Mouse (Mus musculus): ENCODE results near the gene Sbk1.
A peak's percentile ranks its signal among the peaks of the same experiment; 100 is the strongest.
"Not testable (repeated sequence)": the region's sequence is repeated elsewhere in the genome, so short reads cannot be mapped to it uniquely, and the experiment has no call there.

The Sbk1 gene

DNA sequence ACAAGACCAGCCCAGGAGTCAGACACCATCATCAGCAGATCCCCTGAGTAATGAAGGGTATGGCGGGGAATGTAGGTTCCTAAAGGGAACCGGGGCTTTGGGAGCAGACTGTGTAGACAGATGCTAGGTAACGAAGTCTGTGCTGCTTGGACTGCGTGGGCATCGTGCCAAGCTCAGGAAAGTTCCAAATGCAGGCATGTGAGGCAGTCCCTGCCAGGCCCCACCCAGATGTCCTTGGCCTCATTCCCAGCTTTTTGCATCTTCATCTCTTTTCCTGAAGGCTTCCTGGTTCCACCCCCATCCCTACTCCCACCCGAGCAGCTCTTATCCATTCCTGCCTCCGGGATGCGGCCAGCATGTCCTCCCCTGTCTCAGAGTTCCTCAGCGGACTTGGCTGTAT is 6.5 kb upstream of the Sbk1 start:
- peak; percentile 28 for DNase-seq (ENCODE audit: low spot score)

DNA sequence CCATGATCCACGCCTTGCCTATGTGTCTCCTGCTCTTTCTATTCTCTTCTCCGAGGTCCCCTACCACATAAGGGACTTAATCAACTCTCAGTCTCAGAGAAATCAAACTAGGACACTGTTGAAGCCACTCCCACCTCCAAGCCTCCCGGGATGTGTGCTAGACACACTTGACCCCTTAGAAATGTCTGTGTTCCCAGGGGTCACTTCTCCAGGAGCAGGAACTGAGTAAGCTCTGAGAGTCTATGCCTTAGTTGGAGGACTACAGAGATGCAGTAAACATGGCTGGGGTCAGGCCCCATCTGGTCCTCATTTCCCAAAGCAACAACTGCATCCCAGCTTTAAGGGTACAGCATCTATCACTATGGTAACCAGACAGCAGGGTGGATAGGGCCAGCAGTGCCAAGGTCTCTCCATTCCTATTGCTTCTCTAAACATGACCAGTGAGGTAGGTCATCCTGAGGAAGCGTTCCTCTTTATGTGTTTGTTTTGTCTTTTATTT is 6.0 kb upstream of the Sbk1 start:
- no peak for DNase-seq (ENCODE audit: low spot score)

DNA sequence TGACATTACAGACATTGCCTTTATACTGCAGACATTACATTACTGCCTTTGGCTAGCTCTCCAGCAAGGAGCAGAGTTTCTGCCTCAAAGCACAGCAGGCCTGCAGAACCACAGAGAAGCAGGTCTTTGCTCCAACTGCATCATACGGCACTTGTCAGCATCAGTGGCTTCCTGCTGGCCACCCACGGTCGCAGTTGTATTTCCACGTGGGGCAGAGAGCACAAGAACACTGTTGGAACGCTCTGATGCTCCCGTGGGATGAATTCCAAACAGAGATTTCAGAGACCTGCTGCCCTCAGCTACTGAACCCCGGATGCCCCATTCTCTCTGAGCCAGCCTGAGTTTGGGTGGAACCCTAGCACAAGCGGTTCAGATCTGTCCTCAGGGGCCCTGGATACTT is 4.8 kb upstream of the Sbk1 start:
- DNase-seq (ENCODE audit: low spot score), result no peak

DNA sequence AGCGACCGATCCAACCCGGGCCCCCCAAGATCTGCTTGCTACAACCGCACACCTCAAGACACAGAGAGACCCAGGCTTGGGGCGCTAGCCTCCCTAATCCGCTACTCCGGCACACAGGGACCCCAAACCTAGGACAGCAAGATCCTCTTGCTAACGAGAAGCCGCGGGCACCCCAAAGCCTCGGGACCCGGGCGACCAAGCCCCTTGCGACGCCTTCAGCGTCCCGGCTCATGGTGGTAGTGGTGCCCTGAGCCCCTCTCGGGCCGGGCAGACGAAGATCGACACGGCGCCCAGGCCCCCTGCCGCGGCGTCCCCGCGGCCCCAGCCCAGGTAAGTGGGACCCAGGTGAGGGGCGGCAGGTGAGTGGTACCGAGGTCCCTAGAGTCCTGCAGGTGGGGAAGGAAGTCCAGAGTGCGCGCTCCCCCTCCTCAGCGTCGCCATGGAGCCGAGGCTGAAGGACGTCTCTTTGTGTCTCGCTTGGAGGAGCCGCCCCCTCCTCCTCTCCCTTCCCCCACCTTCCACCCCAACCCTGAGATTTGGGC is 422 bp downstream of the Sbk1 start:
- DNase-seq (ENCODE audit: low spot score), result no peak

DNA sequence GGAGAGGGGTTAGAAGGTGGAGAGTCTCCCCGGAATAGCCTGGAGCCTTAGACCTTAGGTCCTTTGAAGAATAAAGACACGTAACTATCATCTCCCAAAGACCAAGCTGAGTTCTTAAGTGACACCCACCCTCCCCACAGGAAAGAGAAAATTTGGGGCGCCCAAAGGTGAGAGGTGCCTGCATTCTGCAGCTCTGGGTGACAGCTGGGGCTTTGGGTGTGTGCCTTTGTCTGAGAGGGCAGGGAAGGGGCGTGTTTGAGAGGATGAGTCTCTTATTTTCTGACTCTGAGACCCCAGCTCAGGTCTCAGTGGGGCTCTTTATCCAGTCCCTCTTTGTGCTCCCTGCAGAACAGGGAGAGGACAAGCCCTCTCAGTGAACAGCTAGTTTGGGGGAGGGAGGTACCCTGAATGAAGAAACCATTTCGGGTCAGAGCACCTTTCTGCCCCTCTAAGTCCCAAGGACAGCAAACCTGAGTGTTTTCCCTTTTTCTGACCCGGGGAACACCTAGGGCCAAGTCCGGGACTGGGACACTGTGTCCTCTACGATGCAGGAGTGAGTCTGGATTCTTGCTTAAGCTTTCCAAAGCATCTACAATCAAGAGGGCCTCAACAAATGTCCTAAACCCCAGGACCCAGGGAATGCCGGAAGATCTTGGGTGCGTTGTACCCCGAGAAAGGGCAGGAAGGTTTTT is 1.1 kb downstream of the Sbk1 start:
- DNase-seq (ENCODE audit: low spot score), result no peak

DNA sequence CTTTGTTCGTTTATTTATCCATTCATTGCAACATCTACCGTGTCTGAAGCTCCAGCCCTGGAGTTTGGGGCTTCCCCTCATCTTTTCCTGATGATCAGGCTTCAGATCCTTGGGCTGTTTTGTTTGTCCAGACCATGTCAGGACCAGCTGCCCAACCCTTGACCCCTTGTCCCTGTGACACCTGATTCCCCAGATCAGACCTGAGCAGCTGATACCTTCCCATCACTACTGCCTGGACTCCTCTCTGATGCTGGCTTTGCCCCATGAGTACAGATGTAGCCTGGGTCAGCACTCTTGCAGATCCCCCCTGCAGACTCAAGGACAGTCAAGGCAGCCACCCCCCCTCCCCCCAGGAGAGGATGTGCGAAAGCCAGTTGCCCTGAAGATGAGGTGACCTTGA is 1.7 kb downstream of the Sbk1 start:
- DNase-seq (ENCODE audit: low spot score), result no peak

DNA sequence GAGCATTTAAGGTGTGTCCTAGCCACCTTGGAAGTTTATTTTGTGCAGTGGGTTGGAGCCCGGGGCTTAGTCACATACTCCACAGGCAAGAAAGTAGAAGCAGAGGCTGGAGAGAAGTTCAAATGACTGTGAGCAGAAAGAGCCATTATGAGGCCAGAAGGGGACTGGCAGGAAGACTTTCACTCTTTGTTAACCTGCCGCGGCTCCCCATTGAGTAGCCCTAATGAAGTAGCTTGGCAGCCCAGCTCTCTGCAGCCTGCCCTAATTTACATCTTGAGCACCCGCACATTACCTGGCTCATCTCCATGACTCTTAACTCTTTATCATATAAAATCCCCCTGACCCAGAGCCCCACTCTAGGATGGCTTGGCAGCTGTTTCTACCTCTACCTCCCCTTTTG is 2.2 kb downstream of the Sbk1 start:
- no peak for DNase-seq (ENCODE audit: low spot score)

DNA sequence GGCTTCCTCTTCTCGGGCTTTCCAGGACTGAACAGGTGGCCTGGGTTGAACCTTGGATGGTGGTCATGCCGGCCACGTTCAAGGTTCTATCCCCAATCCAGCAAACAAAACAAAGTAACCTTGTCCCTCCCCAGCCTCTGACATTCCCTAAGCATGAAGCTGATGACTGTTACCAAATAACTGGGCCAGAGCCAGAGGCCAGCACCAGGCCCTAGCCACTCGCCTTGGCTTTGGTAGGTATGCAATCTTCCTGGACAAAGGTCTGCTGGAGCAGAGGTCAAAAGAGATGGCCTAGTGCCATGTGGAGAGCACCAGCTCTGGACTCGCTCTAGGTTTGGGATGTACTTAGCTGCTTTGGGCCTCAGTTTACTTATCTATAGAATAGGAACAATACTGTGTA is 3.3 kb downstream of the Sbk1 start:
- no peak for DNase-seq (ENCODE audit: low spot score)

DNA sequence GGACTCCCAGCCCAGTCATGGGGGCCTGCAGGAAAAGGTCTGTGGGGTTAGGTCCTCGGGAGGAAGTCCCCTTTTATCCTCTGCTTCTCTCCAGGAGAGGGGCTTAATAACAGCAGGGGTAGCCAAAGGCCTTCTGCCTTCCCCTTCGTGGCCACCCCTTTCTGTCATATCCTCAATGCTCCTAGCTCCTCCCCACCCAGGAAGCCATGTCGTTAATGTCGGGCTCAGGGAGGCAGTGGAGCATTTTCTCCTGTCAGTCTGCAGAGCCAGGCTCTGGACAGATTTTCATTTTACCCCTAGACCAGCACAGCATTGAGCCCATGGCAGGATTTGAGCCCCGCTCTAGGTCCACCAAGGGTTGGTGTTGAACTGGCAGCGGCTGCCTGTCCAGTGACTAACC is 3.9 kb downstream of the Sbk1 start:
- DNase-seq (ENCODE audit: low spot score), result no peak

DNA sequence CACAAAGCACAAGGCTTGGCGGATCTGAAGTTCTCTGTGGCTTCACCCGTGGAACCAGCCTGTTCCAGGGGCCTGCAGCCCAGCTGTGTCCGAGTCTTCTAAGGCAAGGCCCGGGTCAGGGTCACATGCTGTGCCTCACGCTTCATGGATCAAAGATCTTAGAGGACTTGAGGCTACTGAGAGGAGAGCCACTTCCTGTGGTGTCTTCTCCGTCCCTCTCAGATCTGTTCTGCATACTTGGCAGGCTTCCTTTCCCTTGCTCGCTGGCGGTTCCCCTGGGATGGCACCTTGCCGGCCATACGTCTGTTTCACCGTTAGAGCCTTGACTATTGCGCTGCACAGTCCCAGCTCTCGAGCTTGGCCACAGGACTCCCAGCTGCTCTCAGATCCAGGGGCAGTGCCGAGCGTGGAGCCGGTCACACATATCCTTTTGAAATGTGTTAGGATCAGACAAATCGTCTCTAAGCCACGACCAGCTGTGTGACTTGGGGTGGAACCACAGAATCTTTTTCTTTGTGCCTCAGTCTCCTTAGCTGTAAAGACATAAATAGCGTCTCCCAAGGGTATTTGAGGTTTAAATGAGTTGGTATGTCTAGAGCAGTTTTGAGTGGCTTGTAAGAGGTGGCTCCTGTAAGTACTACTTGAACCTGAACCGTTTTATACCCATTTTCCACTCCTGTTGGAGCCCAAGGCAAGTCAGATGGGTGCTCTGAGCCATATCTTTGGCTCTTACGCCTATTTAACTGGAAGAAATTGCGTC is 5.3 kb downstream of the Sbk1 start:
- no peak for DNase-seq (ENCODE audit: low spot score)

DNA sequence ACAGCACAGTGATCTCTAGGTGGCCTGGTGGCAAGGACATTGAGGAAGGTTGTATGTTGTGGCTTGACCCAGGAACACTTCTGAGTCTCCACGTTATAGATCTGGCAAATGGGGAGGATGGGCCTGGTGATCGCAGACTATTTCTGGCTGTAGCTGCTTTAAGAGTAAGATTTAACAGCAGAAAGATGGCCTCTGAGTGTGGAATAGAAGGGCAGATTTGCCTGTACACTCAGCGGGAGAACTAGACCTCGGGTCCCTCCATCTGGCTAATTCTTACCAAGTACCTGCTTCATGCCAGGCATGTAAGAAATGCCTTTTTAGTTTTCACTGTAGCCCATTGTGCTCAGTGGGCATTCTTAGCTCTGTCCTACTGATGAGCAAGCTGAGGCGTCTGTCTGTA is 6.4 kb downstream of the Sbk1 start:
- DNase-seq (ENCODE audit: low spot score), result no peak

DNA sequence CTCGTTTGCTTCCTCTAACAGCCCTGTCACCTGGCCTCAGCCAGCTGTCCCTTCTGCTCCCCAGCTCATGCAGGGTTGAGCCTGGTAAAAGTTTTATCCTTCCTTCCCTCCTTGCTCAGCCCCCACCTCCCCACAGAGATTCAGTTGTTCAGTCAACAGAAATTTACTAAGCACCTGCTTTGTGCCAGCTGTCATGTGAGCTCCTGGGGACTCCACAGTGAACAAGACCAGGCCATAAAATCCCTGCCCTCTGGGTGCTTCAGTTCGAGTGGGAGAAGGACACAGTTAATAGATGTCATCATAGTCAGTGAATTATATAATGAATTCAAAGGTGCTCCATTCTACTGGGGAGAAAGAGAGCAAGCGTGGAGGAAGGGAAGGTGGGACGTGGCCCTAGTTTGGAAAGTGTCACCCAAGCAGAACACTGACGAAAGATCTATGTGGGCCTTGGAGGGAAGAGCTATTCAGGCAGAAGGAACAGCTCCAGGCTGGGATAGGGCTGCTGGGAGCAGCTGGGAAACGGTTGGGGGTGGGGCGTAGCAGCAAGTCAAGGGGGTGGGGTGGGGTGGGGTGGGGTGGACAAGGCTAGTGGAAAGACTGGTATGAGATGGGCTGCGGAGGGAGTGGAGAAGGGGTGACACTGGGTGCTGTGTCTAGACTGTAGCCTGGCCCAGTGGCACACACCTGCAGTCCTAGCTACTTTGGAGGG is 7.5 kb downstream of the Sbk1 start:
- DNase-seq (ENCODE audit: low spot score), result no peak

DNA sequence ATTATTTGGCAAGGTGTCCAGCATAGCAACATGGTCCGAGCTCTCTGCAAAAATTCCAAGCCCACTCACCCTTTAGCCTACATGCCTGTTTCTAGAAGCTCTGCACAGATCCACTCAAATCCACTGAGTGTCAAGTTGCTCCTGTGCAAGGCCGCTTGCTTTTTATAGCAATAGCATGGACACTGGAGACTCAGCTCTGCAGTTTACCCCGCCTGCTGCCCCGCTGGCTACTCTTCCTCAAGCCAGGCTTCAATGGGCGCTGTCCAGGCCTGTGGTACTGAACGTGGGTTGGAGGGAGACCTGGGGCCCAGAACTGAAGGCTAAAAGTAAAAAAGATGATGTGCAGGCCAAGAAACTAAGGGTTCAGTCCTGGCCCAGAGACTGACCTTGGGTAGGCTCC is 8.3 kb downstream of the Sbk1 start:
- DNase-seq (ENCODE audit: low spot score), result no peak

DNA sequence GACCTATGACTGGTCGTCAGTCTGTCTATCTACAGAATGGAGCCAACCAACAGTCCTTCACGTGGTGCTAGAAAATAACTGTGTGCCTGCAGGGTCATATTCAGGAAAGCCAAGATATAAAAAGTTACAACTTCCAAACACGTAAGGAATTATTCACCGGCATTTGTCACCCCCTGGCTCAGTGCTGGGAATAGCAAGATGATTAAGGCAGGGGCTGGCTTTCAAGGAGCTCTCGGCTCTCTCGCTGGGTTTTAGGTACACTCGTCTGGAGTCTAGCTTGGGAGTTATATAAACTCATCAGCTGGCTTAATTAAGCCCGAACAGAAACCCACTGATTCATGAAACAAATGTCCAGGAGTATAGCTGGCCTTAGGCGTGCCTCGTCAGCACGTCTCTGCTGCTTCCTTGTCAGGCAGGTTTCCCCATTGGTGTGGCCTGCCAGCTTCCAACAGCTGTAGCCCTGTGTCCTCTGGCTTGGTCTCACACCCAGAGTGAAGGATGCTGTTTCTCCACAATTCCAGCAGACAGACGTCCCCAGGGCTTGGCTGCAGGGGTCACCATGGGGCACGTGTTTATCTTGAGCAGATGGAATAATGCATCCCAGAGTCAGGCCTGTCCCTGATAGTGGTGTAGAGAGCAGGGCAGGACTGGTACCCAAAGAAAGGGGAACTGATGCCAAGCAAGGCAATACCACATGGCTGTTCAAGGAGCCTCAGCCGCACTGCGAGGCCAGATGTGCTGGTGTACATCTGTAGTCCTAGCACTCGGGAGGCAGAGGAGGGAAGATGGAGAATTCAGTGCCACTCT is 9.7 kb downstream of the Sbk1 start:
- no peak for DNase-seq (ENCODE audit: low spot score)

DNA sequence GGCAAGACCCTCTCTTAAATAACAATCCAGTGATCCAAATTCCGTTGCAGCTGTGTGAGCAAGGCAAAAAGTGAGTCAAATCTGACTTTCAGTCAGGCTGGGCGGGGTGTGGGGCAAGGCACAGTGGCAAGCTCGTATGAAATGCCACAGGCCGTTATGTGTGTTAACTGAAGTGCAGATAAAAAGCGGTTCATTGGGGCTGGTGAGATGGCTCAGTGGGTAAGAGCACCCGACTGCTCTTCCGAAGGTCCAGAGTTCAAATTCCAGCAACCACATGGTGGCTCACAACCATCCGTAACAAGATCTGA is 10.2 kb downstream of the Sbk1 start:
- not testable (repeated sequence) for DNase-seq (ENCODE audit: low spot score)

DNA sequence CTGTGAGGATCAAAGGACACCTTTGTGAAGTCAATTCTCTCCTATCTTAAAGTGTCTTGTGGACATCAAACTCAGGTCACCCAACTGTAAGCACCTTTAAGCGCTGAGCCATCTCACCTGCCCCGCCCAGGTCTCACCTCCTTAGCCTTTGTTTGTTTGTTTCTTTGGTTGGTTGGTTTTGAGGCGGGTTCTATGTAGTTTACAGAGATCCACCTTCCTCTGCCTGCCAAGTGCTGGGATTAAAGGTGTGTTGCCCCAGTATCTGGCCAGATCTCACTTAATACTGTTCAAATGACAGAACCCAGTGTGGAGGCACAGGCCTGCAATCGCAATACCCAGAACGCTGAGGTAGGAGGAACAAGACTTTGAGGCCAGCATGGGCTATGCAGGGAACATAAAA is 11.6 kb downstream of the Sbk1 start:
- DNase-seq (ENCODE audit: low spot score), result no peak

DNA sequence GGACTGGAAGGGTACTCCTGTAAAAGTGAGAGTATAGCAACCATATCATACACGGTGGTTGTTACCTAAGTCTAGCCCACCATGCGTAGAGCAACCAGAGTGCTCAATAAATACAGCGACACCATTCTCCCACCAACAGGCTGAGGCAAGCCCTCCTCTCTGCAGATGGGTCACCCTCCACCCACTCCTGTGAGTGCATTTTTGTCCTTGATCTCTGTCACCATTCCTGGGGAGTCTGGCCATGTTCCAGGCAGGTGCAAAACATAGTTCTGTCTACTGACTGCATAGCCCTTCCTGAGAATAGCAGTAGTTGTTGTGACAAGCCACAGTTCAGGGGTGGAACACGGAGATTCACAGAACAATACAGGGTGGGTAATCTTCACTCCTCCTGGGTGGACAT is 12.0 kb downstream of the Sbk1 start:
- no peak for DNase-seq (ENCODE audit: low spot score)

DNA sequence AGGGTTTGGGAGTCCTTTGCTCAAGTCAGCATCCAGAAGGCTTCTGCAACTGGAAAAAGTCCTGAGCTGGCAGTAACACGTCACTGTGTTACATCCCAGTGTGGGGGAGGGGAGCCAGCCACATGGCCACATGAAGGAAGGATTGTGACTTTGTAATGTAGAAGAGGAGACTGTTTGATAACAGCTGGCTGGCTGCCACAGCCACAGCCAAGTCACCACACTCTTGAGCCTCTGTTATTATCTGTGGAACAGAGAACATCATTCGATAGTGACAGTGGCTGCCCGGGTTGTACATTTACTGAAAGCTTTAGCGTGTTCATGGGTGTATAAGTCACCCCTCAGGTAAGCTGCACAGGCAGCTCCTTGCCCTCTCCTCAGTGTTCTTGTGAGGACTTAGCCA is 12.4 kb downstream of the Sbk1 start:
- DNase-seq (ENCODE audit: low spot score), result no peak

DNA sequence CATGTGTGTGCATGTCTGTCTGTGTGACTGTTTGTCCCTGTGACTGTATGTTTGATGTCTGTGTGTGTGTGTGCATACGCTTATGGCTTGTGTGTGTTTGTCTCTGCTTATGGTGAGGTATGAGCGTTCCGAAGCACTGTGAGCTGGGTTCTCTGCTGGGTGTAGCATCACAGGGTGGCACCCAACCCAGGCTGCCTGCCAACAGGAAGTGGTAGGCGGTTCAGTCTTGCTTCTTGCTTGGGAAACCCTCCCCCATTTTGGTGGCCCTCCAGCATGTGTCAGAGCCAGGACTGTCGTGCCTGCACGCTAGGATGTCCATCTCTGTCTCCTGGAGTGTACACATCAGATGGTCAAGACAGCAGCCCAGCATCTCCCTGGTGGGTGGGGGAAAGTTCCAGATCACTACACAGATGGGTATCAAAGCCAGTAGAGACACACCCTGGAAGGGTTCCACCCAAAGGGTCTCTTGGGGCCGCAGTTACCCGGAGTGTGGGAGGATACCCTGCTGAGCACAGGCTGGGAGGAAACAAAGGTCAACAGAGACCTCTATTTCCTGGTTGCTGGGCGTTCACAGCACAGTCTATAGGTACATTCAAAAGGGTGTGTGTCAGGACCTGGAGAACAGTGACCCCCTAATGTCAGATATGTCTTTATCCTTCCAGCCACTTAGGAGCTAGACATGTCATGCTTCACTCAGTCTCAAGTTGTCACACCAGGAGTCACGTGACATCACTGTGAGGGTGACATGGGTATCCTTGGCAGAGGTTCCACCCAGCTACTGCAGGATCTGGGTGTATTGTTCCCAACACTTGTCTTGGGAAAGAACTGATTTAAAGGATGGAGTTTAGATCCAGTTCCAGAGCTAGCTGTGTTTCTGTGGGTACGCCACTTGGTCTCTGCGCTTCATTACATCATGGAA is 13.1 kb downstream of the Sbk1 start:
- DNase-seq (ENCODE audit: low spot score), result peak; percentile 34

DNA sequence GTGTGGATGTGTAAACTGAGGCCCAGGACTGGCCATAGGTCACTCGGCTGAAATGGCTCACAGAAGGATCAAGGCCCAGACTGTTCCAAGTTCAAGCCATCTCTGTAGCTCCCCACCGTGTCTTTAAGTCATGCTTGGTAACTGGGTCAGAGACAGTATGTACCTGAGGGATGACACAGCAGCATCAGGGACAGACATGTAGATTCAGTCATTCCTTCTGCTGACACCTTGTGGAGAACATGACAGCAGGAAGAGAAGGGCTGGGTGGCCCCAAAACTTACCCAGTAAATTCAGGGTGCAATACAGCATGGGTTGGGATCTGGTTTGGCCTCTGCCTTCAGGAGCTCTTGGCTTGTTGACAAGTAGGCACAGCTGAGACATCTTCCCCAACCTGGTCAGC is 13.9 kb downstream of the Sbk1 start:
- no peak for DNase-seq (ENCODE audit: low spot score)

DNA sequence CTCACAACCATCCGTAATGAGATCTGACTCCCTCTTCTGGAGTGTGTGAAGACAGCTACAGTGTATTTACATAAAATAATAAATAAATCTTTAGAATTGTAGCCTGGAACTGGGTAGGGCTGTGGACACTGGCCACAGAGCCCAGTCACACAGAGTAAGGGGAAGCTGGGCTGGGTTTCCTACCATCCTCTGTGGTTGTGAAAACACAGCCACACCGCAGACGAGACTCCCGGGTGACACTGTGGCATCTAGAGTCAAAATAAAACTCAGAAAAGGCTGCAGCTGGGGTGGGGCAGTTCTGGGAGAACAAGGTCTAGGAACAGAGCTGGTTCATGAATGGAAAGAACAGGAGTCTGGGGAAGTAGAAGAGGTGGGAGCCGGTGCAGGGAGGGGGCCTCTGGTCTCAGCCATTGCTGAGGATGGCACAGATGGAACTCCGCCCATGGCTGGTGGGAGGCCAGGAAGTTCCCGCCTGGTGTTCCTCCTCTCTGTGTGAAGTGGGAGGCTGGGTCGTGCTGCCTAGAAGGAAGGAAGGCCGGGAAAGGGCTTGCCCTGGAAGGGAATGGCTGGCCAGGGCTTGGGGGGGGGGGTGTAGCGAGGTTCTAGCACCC is 15.2 kb downstream of the Sbk1 start:
- no peak for DNase-seq (ENCODE audit: low spot score)

All from urinary bladder, postnatal 25 days (tissue).